Mouse (Mus musculus) stomach, postnatal 0 days (tissue): ENCODE data around the gene Pknox2.

Experiments
- CTCF ChIP-seq: IDR thresholded peaks from 2 replicates; pipeline ENCODE4 v1.5.1; 2016; ENCODE audit warnings: antibody characterized with exemption, low read depth, mild to moderate bottlenecking, moderate library complexity
- EP300 ChIP-seq: optimal IDR thresholded peaks from 2 replicates; pipeline ENCODE3; 2016; ENCODE audit warnings: antibody characterized with exemption

DNA sequence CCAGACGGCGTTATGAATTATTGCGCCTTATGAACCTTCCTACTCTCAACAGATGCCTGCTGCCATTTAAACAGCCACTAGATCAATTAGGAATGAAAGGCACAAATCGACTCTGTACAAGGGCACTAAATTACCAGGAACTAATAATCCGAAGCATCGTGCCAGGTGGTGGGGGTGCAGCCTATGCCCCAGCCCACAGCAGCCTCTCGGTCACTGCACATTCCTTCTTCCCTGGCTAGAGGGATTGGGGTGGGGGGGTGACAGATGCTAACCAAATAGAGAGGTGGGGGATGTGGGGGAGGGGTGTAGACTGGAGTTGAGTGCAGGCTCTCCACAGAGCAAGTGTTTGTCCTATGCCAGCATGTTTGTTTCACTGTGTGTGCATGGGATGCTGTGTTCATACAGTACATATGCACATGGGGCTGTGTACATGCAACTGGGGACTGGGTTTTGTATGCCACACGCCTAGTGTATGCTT, 208.6 kb downstream of the Pknox2 start:
- no peak for TF ChIP-seq CTCF
- no peak for TF ChIP-seq EP300
